Mouse (Mus musculus) CD4-positive naive resting alpha-beta T cell, adult 76 days (primary cell): ENCODE measurements around the gene 4933409G03Rik. TPM values are rescaled to one million over a fixed set of nuclear protein-coding genes. Genes with fewer than 3 reads are reported as not detected.

Experiments used
- total RNA-seq: library from RNA; stranded (reverse); gene quantifications from one replicate; pipeline ENCODE4 v1.2.4, GENCODE M21; 2023

Gene 4933409G03Rik
- total RNA-seq: not detected

GRCm38 (mm10) chr2:68582113-68582512 is at the start of gene 4933409G03Rik:
TSS of gene 4933409G03Rik (plus strand) at chr2:68582413.

GRCm38 (mm10) chr2:68656186-68656585 is 74.0 kb downstream of the 4933409G03Rik start, which contains the start of gene 4932414N04Rik:
TSS of gene 4932414N04Rik (plus strand) at chr2:68656486.

Other genes with a start within 250 kb of the 4933409G03Rik start
- gene Stk39, start 110.1 kb upstream of the 4933409G03Rik start, total RNA-seq: 44.2 TPM
- not detected for gene 4932414N04Rik, start 74.1 kb downstream of the 4933409G03Rik start, total RNA-seq